Mouse (Mus musculus): ENCODE data around the gene Pitpnm1.
A peak's percentile ranks its signal among the peaks of the same experiment; 100 is the strongest.
"Not testable (repeated sequence)": the region's sequence is repeated elsewhere in the genome, so short reads cannot be mapped to it uniquely, and the experiment has no call there.

The Pitpnm1 gene

GRCm38 (mm10) chr19:4099837-4100717, at the start of gene Pitpnm1:
Pitpnm1 (plus strand) TSS chr19:4099998.
- peak; percentile 60 for DNase-seq (ENCODE audit: low spot score)

- no peak for DNase-seq (ENCODE audit: low spot score)
These were observed 48.8 kb upstream of the Pitpnm1 start for GRCm38 (mm10) chr19:4051016-4051415.

- DNase-seq (ENCODE audit: low spot score), result peak; percentile 50
These were observed 47.9 kb upstream of the Pitpnm1 start for GRCm38 (mm10) chr19:4051741-4052515.

- no peak for DNase-seq (ENCODE audit: low spot score)
These were observed 47.2 kb upstream of the Pitpnm1 start for GRCm38 (mm10) chr19:4052516-4053030.

- DNase-seq (ENCODE audit: low spot score), result no peak
These were observed 45.2 kb upstream of the Pitpnm1 start for GRCm38 (mm10) chr19:4054613-4055012.

- DNase-seq (ENCODE audit: low spot score), result no peak
These were observed 44.4 kb upstream of the Pitpnm1 start for GRCm38 (mm10) chr19:4055216-4055946.

GRCm38 (mm10) chr19:4055947-4056693, 43.7 kb upstream of the Pitpnm1 start:
- no peak for DNase-seq (ENCODE audit: low spot score)

- no peak for DNase-seq (ENCODE audit: low spot score)
These were observed 43.1 kb upstream of the Pitpnm1 start for GRCm38 (mm10) chr19:4056727-4057126.

- no peak for DNase-seq (ENCODE audit: low spot score)
These were observed 42.4 kb upstream of the Pitpnm1 start for GRCm38 (mm10) chr19:4057389-4057788.

GRCm38 (mm10) chr19:4057962-4058361, 41.8 kb upstream of the Pitpnm1 start:
- no peak for DNase-seq (ENCODE audit: low spot score)

GRCm38 (mm10) chr19:4058581-4058980, 41.2 kb upstream of the Pitpnm1 start:
- no peak for DNase-seq (ENCODE audit: low spot score)

- DNase-seq (ENCODE audit: low spot score), result no peak
These were observed 40.6 kb upstream of the Pitpnm1 start, which contains the start of gene Gstp3 for GRCm38 (mm10) chr19:4059069-4059740. Gstp3 (minus strand) TSS chr19:4059569.

- not testable (repeated sequence) for DNase-seq (ENCODE audit: low spot score)
These were observed 39.5 kb upstream of the Pitpnm1 start for GRCm38 (mm10) chr19:4060044-4060898.

- DNase-seq (ENCODE audit: low spot score), result no peak
These were observed 38.8 kb upstream of the Pitpnm1 start for GRCm38 (mm10) chr19:4060899-4061465.

GRCm38 (mm10) chr19:4063357-4063756, 36.4 kb upstream of the Pitpnm1 start:
- DNase-seq (ENCODE audit: low spot score), result not testable (repeated sequence)

GRCm38 (mm10) chr19:4064501-4064900, 35.3 kb upstream of the Pitpnm1 start:
- DNase-seq (ENCODE audit: low spot score), result not testable (repeated sequence)

- no peak for DNase-seq (ENCODE audit: low spot score)
These were observed 33.5 kb upstream of the Pitpnm1 start for GRCm38 (mm10) chr19:4066280-4066679.

- no peak for DNase-seq (ENCODE audit: low spot score)
These were observed 32.9 kb upstream of the Pitpnm1 start for GRCm38 (mm10) chr19:4066877-4067276.

- not testable (repeated sequence) for DNase-seq (ENCODE audit: low spot score)
These were observed 31.6 kb upstream of the Pitpnm1 start for GRCm38 (mm10) chr19:4068242-4068641.

Measured in MN1 (cell line).